Mouse (Mus musculus) liver, embryonic 11.5 days (tissue): Measurements from ENCODE around the gene Nsl1. TPM values are rescaled to one million over a fixed set of nuclear protein-coding genes. Genes with fewer than 3 reads are reported as not detected.

Experiments used
- ATAC-seq: fragments of 200-750 bp; cut with Nextera tagmentation; replicated peaks from 2 replicates; pipeline ENCODE4 v1.8.0; 2017; ENCODE audit warnings: moderate number of reproducible peaks, mild to moderate bottlenecking, moderate TSS enrichment, moderate library complexity; ENCODE audit not compliant: low FRiP score
- DNase-seq: peaks from one replicate; pipeline ENCODE4 v3.0.0-alpha.2; 2017; ENCODE audit warnings: low spot score
- H3K27ac ChIP-seq: fragments of 300-500 bp; sonication (generic); 2 replicates; pipeline ENCODE4 v1.5.1; 2014; ENCODE audit warnings: mild to moderate bottlenecking, low read depth, low read length, control low read depth
- H3K27me3 ChIP-seq: fragments of 300-500 bp; sonication (generic); replicated peaks from 2 replicates; pipeline ENCODE4 v1.6.1; 2014; ENCODE audit warnings: low read length, mixed read lengths; ENCODE audit not compliant: control insufficient read depth, insufficient read depth
- H3K36me3 ChIP-seq: fragments of 300-500 bp; sonication (generic); 2 replicates; pipeline ENCODE4 v1.6.1; 2014; ENCODE audit warnings: mild to moderate bottlenecking, low read length, moderate library complexity, mixed read lengths; ENCODE audit not compliant: control insufficient read depth, insufficient read depth
- H3K4me1 ChIP-seq: fragments of 300-500 bp; sonication (generic); replicated peaks from 2 replicates; pipeline ENCODE4 v1.6.1; 2014; ENCODE audit warnings: low read length, mixed read lengths; ENCODE audit not compliant: control insufficient read depth, insufficient read depth
- H3K4me2 ChIP-seq: fragments of 300-500 bp; sonication (generic); 2 replicates; pipeline ENCODE4 v1.6.1; 2014; ENCODE audit warnings: mild to moderate bottlenecking, control low read depth, moderate library complexity
- H3K4me3 ChIP-seq: fragments of 300-500 bp; sonication (generic); 2 replicates; pipeline ENCODE4 v1.5.1; 2014; ENCODE audit warnings: low read depth, low read length, control low read depth
- H3K9ac ChIP-seq: fragments of 300-500 bp; sonication (generic); 2 replicates; pipeline ENCODE4 v1.6.1; 2014; ENCODE audit warnings: low read depth, low read length, control low read depth
- H3K9me3 ChIP-seq: fragments of 300-500 bp; sonication (generic); 2 replicates; pipeline ENCODE4 v1.6.1; 2016; ENCODE audit warnings: low read length, inconsistent platforms, mixed read lengths; ENCODE audit not compliant: control insufficient read depth
- WGBS: fragments of 180-500 bp; shearing (Covaris S2); extraction: QIAGEN DNeasy Blood & Tissue Kit; methylation state at CpG from one replicate; pipeline ENCODE4 v1.1.7; 2014; 5-methylcytosine and 5-hydroxymethylcytosine counted together
- polyA plus RNA-seq: library from polyadenylated mRNA; unstranded; fragments of >200 nt; fragmentation: Nextera tagmentation; extraction: Ambion mirVana; gene quantifications from 2 replicates; pipeline ENCODE4 v1.2.1, GENCODE M21; 2014

Gene Nsl1
- polyA plus RNA-seq, 1 experiment from 2014 or later = 30.7 TPM

DNA sequence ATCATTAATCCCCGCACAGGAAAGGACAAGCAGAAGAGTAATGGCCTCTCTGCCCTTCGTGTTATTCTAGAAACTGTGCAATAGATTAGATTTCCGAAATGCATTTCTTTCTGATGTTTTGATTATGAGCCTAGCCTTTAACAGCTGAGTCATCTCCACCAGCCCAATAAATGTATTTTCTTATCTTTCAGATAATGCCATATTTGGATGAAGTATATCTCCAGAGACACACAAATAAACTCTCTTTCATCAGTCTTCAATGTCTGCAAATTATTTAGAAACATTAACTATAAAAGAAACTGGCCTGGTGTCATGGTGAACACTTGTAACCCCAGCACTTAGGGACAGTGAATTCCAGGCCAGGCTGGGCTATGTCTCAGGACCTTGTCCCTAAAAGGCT is 20.1 kb upstream of the Nsl1 start:
- no peak overlapping the region for H3K4me3 ChIP-seq
- WGBS = 69% methylated on average over 3 of the region's 3 CpGs
- H3K9me3 ChIP-seq = no peaks in the 10 kb centered on the region
- H3K4me2 ChIP-seq = no peak overlapping the region
- no peaks in the 10 kb centered on the region for H3K27me3 ChIP-seq
- ATAC-seq = no peak
- no peak for DNase-seq
- H3K9ac ChIP-seq = no peak overlapping the region
- H3K4me1 ChIP-seq = peaks cover 8% of the 10 kb centered on the region; the same call in 1 of the 2 replicates
- no peaks in the 10 kb centered on the region for H3K36me3 ChIP-seq
- H3K27ac ChIP-seq = no peak overlapping the region

DNA sequence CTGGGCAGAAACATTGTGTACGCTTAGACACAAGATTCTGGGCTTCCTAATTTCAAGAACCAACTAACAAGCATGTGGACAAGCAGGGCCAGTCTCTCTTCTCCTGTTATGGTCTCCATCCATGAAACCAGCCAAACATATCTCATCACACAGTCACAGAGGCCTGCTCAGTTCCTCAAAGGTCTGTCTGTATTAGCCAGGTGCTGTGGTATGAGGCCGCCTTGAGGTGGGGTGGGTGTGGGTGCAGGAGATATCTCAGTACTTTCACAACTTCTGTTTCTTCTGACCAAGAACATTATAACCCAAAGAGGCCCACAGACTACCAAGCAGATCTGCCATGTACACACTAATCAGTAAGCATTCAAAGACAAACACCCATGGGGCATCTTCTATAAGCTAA is 17.5 kb upstream of the Nsl1 start:
- Histone ChIP-seq H3K4me2 (no peak overlapping the region), H3K9me3 (no peaks in the 10 kb centered on the region), H3K4me1 (peaks cover 8% of the 10 kb centered on the region; the same call in 1 of the 2 replicates), H3K36me3 (no peaks in the 10 kb centered on the region), H3K4me3 (no peak overlapping the region), H3K9ac (no peak overlapping the region), H3K27ac (peak overlapping the region; percentile 36; the same call in 1 of the 2 replicates), H3K27me3 (no peaks in the 10 kb centered on the region)
- ATAC-seq (peak; percentile 90), DNase-seq (no peak)
- 85% methylated on average over 2 of the region's 2 CpGs for WGBS

- Histone ChIP-seq H3K36me3 (no peaks in the 10 kb centered on the region), H3K27ac (no peak overlapping the region), H3K4me1 (peaks cover 8% of the 10 kb centered on the region; the same call in 1 of the 2 replicates), H3K4me2 (no peak overlapping the region), H3K9ac (no peak overlapping the region), H3K27me3 (no peaks in the 10 kb centered on the region), H3K9me3 (no peaks in the 10 kb centered on the region), H3K4me3 (no peak overlapping the region)
- no peak for DNase-seq
- WGBS = 78% methylated on average over 7 of the region's 7 CpGs
- ATAC-seq = no peak
Observed at GRCm38 (mm10) chr1:191046231-191046824, 16.5 kb upstream of the Nsl1 start.

DNA sequence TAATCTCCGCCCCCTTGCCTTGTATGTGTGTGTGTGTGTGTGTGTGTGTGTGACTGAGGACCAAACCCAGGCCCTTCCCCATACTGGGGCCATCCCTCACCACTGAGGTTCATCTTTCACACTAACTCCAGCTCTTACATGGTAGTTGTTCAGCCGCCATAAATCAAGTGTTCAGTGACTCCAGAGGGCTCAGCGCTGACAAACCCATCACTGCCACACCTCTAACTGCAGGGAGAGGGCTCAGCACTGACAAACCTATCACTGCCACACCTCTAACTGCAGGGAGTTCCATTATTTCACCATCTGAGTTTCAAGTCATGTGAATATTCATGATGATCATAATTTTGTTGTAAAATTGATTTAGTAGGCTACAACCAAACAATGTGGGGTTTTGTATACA is 9.3 kb upstream of the Nsl1 start:
- no peaks in the 10 kb centered on the region for H3K27me3 ChIP-seq
- H3K36me3 ChIP-seq = 0 out of 2 replicates have a peak, but pooled peaks cover 2% of the 10 kb centered on the region
- peaks cover 10% of the 10 kb centered on the region for H3K4me1 ChIP-seq
- 77% methylated on average over 3 of the region's 3 CpGs for WGBS
- no peak overlapping the region for H3K4me3 ChIP-seq
- no peak overlapping the region for H3K27ac ChIP-seq
- no peak overlapping the region for H3K4me2 ChIP-seq
- DNase-seq = no peak
- no peak for ATAC-seq
- no peaks in the 10 kb centered on the region for H3K9me3 ChIP-seq
- H3K9ac ChIP-seq = no peak overlapping the region

DNA sequence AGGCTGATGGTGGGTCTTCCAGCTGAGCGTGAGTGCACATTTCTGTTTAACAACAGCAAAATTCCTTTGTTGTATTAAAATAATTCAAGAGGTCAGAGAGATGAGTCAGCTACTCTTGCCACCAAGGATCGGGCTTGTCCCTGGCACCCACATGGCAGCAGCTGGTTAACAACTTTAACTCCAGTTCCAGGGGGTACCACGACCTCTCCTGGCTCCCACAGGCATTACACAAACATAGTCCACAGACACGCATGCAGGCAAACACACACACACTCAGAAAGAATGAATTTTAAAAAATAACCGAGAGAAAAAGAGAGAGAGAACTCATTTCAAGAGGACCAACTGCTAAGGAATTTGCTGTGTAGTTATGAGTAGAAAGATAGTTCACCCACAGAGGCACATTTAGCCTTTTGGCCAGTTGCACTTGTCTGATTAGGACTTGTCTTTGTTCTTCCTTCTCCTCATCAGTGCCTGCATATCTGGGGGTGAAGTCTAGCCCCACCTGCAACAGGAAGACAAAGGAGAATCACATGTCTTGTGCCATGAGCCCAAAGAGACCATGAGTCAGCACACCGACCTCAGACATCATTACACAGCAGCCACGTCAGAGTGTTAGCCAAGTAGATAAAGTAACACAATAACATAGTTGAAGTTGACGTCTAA is 7.8 kb upstream of the Nsl1 start:
- Histone ChIP-seq H3K27ac (peak overlapping the region; percentile 89), H3K27me3 (no peaks in the 10 kb centered on the region), H3K36me3 (0 out of 2 replicates have a peak, but pooled peaks cover 2% of the 10 kb centered on the region), H3K9ac (peak overlapping the region; percentile 26), H3K4me2 (peak overlapping the region; percentile 48), H3K4me1 (peaks cover 10% of the 10 kb centered on the region), H3K4me3 (no peak overlapping the region), H3K9me3 (no peaks in the 10 kb centered on the region)
- ATAC-seq (peak; percentile 92), DNase-seq (no peak)
- WGBS = 49% methylated on average over 8 of the region's 8 CpGs

DNA sequence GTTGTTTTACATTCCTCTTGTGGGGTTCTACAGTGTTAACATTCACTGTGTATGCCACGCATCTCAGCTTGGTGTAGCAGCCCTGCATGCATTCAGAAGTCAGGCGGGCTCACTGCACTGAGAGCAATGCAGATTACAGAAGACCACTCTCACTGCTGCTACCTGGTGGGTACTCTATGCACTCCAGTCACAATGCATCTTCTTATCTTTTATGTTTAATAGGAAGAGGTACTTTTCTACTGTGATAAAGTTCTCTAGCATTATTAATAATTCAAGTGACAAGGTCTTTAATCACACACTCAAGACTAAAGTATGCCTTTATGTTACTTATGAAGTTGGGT is 7.3 kb upstream of the Nsl1 start:
- H3K27ac ChIP-seq = peak overlapping the region; percentile 89

GRCm38 (mm10) chr1:191057461-191057860 is 5.4 kb upstream of the Nsl1 start:
- Histone ChIP-seq H3K9me3 (no peaks in the 10 kb centered on the region), H3K4me1 (peaks cover 12% of the 10 kb centered on the region), H3K36me3 (0 out of 2 replicates have a peak, but pooled peaks cover 2% of the 10 kb centered on the region), H3K27me3 (no peaks in the 10 kb centered on the region), H3K9ac (no peak overlapping the region), H3K4me2 (no peak overlapping the region), H3K27ac (no peak overlapping the region), H3K4me3 (no peak overlapping the region)
- ATAC-seq (no peak), DNase-seq (no peak)
- 60% methylated on average over 3 of the region's 3 CpGs for WGBS

More for the DNA sequence above, 7.3 kb upstream of the Nsl1 start:
- Histone ChIP-seq H3K9me3 (no peaks in the 10 kb centered on the region), H3K4me2 (peak overlapping the region; percentile 48), H3K9ac (0 out of 2 replicates have a peak overlapping the region, but pooled peaks have one; percentile 26), H3K36me3 (0 out of 2 replicates have a peak, but pooled peaks cover 2% of the 10 kb centered on the region), H3K4me1 (peaks cover 10% of the 10 kb centered on the region), H3K27me3 (no peaks in the 10 kb centered on the region), H3K4me3 (no peak overlapping the region)
- DNase-seq (no peak), ATAC-seq (peak; percentile 81)
- 59% methylated on average over 2 of the region's 2 CpGs for WGBS

DNA sequence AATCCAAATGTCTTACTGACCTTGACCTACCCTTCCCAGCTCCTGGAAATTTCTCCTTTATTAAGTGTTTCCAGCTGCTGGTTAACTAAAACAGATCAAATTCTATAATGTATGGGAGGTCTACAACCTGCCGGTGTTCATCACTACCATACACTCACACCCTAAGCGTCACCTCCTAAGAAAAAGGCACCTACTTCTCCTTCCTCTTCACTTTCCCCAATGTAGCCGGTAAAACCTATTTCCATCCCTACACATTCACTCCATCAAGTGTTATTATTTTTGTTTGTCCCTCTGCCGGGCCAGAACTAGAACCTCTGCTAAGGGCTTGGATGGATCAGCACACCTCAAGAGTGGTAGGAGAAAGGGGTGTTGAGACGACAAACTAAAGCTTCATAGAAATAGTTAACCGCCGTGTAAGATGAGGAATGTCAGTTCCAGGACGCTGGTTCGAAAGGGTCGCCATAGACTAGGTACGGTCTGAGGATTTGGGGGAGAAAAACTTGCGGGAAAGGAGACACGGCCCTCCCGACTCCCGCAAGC is 501 bp upstream of the Nsl1 start:
- peaks cover 12% of the 10 kb centered on the region for H3K4me1 ChIP-seq
- no peak overlapping the region for H3K27ac ChIP-seq
- peak overlapping the region; percentile 73 for H3K4me2 ChIP-seq
- DNase-seq (no peak), ATAC-seq (peak; percentile 35)
- H3K27me3 ChIP-seq = no peaks in the 10 kb centered on the region
- H3K9me3 ChIP-seq = no peaks in the 10 kb centered on the region
- H3K4me3 ChIP-seq = peak overlapping the region; percentile 86
- H3K9ac ChIP-seq = peak overlapping the region; percentile 90
- WGBS = 4% methylated on average over 15 of the region's 15 CpGs
- H3K36me3 ChIP-seq = peaks cover 7% of the 10 kb centered on the region
